Mouse (Mus musculus): ENCODE results near the gene Pim3.

- no peak for TF ChIP-seq CTCF (IDR thresholded peaks at IDR 0.05; ENCODE audit: low read depth)
- no peak for TF ChIP-seq EP300 (optimal IDR thresholded peaks at IDR 0.05)
Measured at GRCm38 (mm10) chr15:88827466-88827865, 34.5 kb upstream of the Pim3 start.

Data from stomach, postnatal 0 days (tissue).